Mouse (Mus musculus): ENCODE measurements around the gene Myh10.
"Not testable (repeated sequence)": the region's sequence is repeated elsewhere in the genome, so short reads cannot be mapped to it uniquely, and the experiment has no call there.

Myh10 gene

GRCm38 (mm10) chr11:68692693-68693446, 1.5 kb downstream of the Myh10 start:
- ATAC-seq (ENCODE audit: low TSS enrichment): 0 out of 2 replicates have a peak, but pooled peaks have one; percentile 5

- no peak for ATAC-seq (ENCODE audit: low TSS enrichment)
Measured at GRCm38 (mm10) chr11:68693447-68694040, 2.2 kb downstream of the Myh10 start.

- ATAC-seq (ENCODE audit: low TSS enrichment): no peak
Measured at GRCm38 (mm10) chr11:68702370-68702769, 11.0 kb downstream of the Myh10 start.

- peak; percentile 77; the same call in 1 of the 2 replicates for ATAC-seq (ENCODE audit: low TSS enrichment)
Measured at GRCm38 (mm10) chr11:68703360-68703759, 12.0 kb downstream of the Myh10 start.

GRCm38 (mm10) chr11:68704258-68704657, 12.9 kb downstream of the Myh10 start:
- ATAC-seq (ENCODE audit: low TSS enrichment): no peak

GRCm38 (mm10) chr11:68704847-68705246, 13.5 kb downstream of the Myh10 start:
- no peak for ATAC-seq (ENCODE audit: low TSS enrichment)

DNA sequence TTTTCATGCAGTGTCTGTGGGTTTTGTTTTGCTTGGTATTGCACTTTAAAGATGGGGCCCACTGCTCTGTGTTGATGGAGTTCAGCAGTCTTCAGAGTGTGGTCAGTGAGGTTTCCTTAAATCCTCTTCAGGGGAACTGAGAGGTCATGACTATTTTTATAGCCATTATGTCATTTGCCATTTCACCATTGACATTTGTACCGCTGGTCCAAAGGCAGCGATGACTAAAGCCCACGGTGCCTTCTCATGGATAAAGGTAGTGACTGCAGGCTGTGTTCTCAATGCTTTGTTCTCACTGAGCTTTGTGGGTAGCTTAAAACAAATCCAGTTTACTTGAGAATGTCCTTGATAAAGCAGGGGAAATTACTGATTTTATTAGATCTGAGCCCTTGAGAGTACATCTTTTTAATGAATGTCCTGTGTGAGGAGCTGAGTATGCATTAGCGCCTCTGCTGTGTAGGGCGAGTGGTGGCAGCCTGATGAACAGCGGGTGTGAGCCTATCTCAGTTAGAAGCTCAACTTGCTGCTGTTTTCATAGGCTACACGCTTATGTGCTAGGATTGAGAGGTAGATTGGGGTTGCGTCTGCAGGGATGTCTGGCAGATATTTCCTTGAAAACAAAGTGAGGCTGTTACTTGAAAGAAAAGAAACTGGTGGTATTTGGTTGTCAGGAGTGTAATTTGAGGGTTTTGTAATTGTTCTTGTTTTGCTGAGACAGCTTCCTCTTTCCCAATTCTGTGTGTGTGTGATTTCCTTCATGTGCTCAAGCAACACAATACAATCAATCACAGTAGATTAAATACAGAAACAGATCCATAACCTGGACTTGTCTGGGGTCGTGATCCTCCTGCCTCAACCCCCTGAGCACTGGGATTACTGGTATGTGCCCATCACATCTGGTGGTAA, 15.4 kb downstream of the Myh10 start:
- peak; percentile 65; the same call in 1 of the 2 replicates for ATAC-seq (ENCODE audit: low TSS enrichment)

GRCm38 (mm10) chr11:68707881-68708582, 16.7 kb downstream of the Myh10 start:
- no peak for ATAC-seq (ENCODE audit: low TSS enrichment)

GRCm38 (mm10) chr11:68716167-68716566, 24.8 kb downstream of the Myh10 start:
- ATAC-seq (ENCODE audit: low TSS enrichment): no peak

GRCm38 (mm10) chr11:68717171-68717840, 25.9 kb downstream of the Myh10 start:
- ATAC-seq (ENCODE audit: low TSS enrichment): peak; percentile 34; the same call in 1 of the 2 replicates

DNA sequence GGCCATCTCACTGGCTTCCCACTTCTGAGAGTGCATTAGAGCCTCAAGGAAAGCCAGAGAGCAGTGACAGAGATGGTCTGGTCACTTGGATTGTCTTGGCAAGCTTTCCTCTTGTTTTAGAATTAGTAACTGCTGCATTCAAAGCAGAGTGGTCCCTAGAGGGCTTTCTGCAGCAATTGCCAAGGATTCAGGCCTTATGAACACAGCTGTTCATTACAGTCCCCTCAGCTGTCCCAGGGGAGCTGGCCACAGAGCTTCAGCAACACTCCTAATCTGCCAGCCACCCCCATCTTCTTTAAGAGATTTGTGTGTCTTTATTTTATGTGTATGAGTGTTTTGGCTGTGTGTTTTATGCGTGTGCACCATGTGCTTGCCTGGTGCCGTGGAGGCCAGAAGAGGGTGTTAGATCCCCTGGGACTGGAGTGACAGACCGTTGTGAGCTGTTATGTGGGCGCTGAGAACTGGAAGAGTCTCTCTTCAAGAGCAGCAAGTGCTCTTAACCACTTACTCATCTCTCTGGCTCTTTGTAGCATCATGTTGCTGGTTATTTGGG, 27.8 kb downstream of the Myh10 start:
- no peak; the same call in 1 of the 2 replicates for ATAC-seq (ENCODE audit: low TSS enrichment)

DNA sequence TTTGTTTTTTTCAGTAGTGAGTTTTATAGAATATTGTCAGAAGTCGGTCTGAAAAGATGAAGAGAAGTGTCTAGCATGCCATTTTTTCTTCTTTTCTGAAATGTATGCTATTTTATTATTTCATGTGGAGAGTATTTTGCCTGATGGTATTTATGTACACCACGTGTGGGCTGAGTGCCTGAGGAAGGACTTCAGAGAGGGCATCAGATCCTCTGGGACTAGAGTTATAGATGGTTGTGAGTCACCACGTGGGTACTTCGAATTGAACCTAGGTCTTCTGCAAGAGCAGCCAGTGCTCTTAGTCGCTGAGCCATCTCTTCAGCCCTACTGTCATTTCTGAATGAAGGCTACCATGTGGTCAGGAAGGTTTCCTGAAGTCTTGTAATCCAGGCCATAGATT, 28.4 kb downstream of the Myh10 start:
- no peak for ATAC-seq (ENCODE audit: low TSS enrichment)

DNA sequence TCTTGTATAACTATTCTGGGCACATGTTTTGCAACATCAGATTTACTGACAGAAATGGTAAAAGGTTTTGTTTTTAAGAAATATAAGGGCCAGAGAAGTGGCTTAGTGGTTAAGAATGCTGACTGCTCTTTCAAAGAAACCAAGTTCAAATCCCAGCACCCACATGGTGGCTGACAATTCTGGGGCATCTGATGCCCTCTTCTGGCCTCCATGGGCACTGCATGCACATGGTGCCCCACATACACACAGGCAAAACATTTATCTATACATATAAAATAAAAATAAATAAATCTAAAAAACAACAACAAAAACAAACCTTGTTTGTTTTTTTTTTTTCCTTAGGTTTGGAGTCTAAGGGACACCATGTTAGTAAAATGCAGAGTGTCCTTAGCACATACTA, 32.8 kb downstream of the Myh10 start:
- no peak for ATAC-seq (ENCODE audit: low TSS enrichment)

DNA sequence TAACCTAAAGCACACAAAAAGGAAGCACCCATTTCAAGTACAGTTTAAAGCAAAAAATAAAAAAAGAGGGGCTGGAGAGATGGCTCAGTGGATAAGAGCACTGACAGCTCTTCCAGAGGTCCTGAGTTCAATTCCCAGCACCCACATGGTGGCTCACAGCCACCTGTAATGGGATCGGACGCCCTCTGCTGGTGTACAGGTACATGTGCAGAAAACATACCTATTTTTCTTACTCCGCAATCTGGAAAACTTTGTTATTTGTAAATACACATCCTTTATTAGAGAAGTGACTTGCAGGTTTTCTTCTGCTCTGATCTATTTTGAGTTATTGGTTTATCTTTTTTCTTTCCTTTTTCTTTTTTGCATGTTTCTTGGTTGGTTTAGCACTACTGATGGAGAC, 37.3 kb downstream of the Myh10 start:
- no peak for ATAC-seq (ENCODE audit: low TSS enrichment)

DNA sequence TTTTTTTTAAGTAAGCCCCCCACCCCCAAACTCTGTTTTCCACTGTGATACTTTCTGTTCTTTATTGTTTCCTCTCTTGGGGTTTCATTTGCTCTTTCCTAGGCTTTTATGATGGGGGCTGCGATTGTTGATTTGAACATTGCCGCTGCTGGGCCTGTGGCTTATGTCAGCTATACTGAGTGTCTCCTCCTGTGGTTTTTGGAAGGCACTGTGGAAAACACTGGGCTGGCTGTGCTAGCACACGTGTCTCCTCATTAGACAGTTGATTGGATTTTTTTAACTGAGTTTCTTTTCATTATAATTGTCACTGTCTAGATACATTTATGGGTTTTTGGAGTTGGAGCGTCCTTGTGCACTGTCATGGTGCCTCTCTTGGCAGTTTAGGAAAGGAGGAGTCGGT, 39.4 kb downstream of the Myh10 start:
- ATAC-seq (ENCODE audit: low TSS enrichment): no peak

DNA sequence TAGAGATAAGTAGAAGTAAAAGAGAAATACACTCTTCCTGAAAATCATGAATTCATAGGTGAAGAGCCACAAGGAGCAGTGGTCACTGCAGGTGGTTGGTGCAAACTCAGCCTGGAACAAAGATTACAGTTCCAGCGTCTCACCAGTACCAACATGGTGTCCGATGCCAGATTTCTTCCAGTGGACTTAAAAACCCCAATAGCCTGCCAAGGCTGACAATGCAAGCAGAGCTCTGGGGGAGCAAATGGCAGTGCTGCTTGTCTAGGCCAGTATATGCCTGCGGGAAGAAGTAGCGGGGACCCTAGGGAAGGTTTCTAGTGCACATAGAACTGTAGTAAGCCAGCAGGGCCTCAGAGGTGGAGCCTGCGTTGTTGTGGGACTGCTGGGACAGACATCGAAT, 40.7 kb downstream of the Myh10 start:
- ATAC-seq (ENCODE audit: low TSS enrichment): no peak

DNA sequence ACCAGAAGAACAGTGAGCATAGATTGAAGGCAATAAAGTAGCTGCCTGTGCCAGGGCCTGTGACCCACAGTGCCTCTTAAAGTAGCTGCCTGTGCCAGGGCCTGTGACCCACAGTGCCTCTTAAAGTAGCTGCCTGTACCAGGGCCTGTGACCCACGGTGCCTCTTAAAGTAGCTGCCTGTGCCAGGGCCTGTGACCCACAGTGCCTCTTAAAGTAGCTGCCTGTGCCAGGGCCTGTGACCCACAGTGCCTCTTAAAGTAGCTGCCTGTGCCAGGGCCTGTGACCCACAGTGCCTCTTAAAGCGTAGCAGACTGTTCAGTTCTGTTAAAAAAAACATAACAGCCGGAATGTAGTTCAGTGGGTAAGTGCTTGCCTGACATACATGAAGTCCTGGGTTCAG, 42.0 kb downstream of the Myh10 start:
- ATAC-seq (ENCODE audit: low TSS enrichment): not testable (repeated sequence)

DNA sequence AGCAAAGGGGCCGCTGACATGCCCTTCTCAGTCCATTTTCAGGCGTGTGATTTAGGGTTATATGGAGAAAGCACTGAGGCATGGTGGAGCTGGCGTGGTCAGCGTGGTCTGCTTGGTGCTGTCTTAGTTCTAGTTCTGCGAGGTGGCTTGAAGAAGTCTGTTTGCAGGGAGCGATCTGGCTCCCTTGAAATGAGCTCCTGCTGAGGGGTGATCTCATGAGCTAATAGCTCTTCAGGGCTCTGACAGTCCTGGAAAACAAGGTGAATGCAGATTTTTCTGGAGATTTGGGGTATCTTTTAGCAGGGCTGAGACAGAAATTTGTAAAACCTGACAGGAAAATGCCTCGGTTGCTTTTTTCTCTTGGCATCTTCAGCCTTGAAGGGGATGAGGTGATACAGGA, 48.1 kb downstream of the Myh10 start:
- ATAC-seq (ENCODE audit: low TSS enrichment): no peak

- ATAC-seq (ENCODE audit: low TSS enrichment): no peak
Measured at GRCm38 (mm10) chr11:68742658-68743057, 51.3 kb downstream of the Myh10 start.

DNA sequence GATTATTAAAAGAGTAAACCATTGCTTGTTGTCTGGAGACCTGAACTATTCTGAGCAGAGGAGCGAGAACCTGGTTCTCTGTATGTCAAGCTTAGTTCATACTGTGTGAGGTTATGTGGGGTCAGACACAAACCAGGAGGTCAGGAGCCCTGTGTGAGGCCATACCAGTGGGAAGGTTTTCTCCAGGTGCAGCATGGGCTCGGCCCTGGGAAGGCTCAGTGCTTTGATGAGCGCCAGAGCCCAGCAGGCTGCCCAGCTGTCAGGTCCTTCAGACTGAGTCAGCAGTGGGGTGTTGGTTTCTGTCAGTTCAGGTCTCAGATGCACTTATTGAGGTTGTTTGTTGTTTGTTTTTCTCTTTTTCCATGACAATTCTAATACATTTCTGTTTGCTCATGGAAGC, 52.8 kb downstream of the Myh10 start:
- no peak for ATAC-seq (ENCODE audit: low TSS enrichment)
